Mouse (Mus musculus): ENCODE data around the gene Ddx4.

The Ddx4 gene

GRCm38 (mm10) chr13:112652205-112652604 is at the start of gene Ddx4:
Gene Ddx4 (minus strand): TSS chr13:112652475.
- DNase-seq, result no peak

GRCm38 (mm10) chr13:112701256-112701655 is 49.0 kb upstream of the Ddx4 start:
- DNase-seq, result no peak

GRCm38 (mm10) chr13:112695526-112696240 is 43.4 kb upstream of the Ddx4 start:
- no peak for DNase-seq

- no peak for DNase-seq
These were observed 40.7 kb upstream of the Ddx4 start for GRCm38 (mm10) chr13:112692870-112693553.

- DNase-seq, result no peak
These were observed 33.9 kb upstream of the Ddx4 start for GRCm38 (mm10) chr13:112686155-112686554.

GRCm38 (mm10) chr13:112683970-112684369 is 31.7 kb upstream of the Ddx4 start:
- DNase-seq, result no peak

- no peak for DNase-seq
These were observed 31.0 kb upstream of the Ddx4 start for GRCm38 (mm10) chr13:112683312-112683711.

- DNase-seq, result peak; percentile 26
These were observed 25.9 kb upstream of the Ddx4 start for GRCm38 (mm10) chr13:112678154-112678553.

- DNase-seq, result peak; percentile 41
These were observed 21.7 kb upstream of the Ddx4 start for GRCm38 (mm10) chr13:112673899-112674447.

GRCm38 (mm10) chr13:112672797-112673196 is 20.5 kb upstream of the Ddx4 start:
- no peak for DNase-seq

GRCm38 (mm10) chr13:112671708-112672107 is 19.4 kb upstream of the Ddx4 start:
- DNase-seq, result no peak

GRCm38 (mm10) chr13:112667215-112667614 is 14.9 kb upstream of the Ddx4 start:
- no peak for DNase-seq

- no peak for DNase-seq
These were observed 14.3 kb upstream of the Ddx4 start for GRCm38 (mm10) chr13:112666433-112667024.

GRCm38 (mm10) chr13:112661687-112662086 is 9.4 kb upstream of the Ddx4 start:
- no peak for DNase-seq

GRCm38 (mm10) chr13:112660574-112661381 is 8.5 kb upstream of the Ddx4 start, which contains the start of gene Slc38a9:
Gene Slc38a9 (plus strand): TSS chr13:112660751.
- DNase-seq, result peak; percentile 94

GRCm38 (mm10) chr13:112659986-112660573 is 7.8 kb upstream of the Ddx4 start:
- no peak for DNase-seq

- DNase-seq, result no peak
These were observed 1.1 kb downstream of the Ddx4 start for GRCm38 (mm10) chr13:112651183-112651582.

- DNase-seq, result no peak
These were observed 6.6 kb downstream of the Ddx4 start for GRCm38 (mm10) chr13:112645529-112646186.

- no peak for DNase-seq
These were observed 7.3 kb downstream of the Ddx4 start for GRCm38 (mm10) chr13:112644996-112645395.

- DNase-seq, result no peak
These were observed 9.4 kb downstream of the Ddx4 start for GRCm38 (mm10) chr13:112642897-112643296.

GRCm38 (mm10) chr13:112639111-112639510 is 13.2 kb downstream of the Ddx4 start:
- no peak for DNase-seq

GRCm38 (mm10) chr13:112636498-112636897 is 15.8 kb downstream of the Ddx4 start:
- DNase-seq, result no peak

Data from thymus, postnatal 25 days (tissue).